Mouse (Mus musculus) T-cell, adult 2 months (primary cell): Measurements from ENCODE around the gene Fbxl18.
"Not testable (repeated sequence)": the region's sequence is repeated elsewhere in the genome, so short reads cannot be mapped to it uniquely, and the experiment has no call there.

Source experiments
- DNase-seq: peaks from one replicate; pipeline ENCODE4 v3.0.0; 2022; ENCODE audit warnings: low spot score

Fbxl18 gene

GRCm38 (mm10) chr5:142871765-142872164 is 23.5 kb downstream of the Fbxl18 start:
- DNase-seq, result no peak

- no peak for DNase-seq
These were observed 25.8 kb downstream of the Fbxl18 start for GRCm38 (mm10) chr5:142869463-142869862.

GRCm38 (mm10) chr5:142857763-142858229 is 37.4 kb downstream of the Fbxl18 start:
- DNase-seq, result no peak

DNA sequence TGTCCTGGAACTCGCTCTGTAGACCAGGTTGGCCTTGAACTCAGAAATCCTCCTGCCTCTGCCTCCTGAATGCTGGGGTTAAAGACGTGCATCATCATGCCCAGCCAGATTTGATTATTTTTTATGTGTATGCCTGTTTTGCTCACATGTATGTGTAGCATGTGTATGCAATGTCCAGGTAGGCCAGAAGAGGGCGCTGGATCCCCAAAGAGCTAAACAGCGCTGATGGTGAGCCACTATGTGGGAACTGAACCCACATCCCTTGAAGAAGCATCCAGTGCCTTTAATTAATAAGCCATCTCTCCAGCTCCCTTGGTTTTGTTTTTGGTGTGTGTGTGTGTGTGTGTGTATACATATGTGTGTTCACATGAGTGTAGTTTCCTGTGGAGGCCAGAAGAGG is 38.8 kb downstream of the Fbxl18 start:
- no peak for DNase-seq

GRCm38 (mm10) chr5:142854877-142855276 is 40.3 kb downstream of the Fbxl18 start:
- no peak for DNase-seq

- DNase-seq, result no peak
These were observed 41.6 kb downstream of the Fbxl18 start for GRCm38 (mm10) chr5:142853585-142853984.

DNA sequence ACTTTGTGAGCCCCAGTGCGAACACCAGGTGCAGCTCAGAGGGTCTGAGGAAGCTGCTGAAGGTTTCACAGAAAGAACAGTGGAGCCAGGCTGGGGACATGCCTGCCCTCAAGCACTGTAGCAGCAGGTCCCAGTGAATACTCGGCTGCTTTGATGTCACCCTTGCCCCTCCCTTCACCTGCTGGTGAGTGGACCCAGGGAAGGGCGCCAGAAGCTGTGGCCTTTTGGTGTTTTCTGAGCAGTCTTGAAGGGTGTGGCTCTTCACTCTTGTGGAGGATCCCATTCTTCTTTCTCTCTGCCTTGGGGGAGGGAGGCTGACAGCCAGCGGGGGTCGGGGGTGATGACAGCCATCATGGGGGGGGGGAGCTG is 43.6 kb downstream of the Fbxl18 start:
- no peak for DNase-seq

DNA sequence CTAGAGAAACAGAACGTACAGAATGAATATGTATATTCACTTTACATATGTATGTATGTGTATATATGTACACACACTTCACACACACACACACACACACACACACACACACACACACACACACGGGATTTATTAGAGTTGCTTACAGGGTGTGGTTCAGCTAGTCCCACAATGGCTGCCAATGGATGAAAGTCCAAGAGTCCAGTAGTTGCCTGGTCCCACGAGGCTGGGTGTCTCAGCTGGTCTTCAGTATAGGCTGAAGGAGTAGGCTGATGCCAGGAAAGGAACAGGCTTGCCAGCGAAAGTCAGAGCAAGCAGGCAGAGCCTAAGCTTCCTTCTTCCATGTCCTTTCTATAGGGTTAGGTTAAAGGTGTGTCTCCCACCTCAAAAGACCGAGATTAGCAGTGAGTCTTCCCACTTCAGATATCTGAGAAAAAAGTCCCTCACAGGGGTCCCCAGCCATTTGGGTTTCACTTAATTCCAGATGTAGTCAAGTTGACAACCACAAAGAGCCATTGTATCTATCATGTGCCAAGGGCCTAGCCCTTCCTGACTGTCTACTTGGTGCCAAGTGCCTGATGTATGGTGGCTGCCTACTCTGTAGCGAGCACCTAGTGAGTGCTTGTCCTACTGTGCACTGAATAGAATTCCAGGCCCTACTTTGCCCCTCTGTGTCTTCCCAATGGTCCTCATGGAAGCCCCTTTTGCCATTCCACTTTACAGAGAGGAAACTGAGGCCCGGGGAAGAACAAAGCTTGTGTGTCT is 44.1 kb downstream of the Fbxl18 start:
- no peak for DNase-seq

GRCm38 (mm10) chr5:142850476-142850875 is 44.7 kb downstream of the Fbxl18 start:
- no peak for DNase-seq

- DNase-seq, result no peak
These were observed 46.3 kb downstream of the Fbxl18 start for GRCm38 (mm10) chr5:142848911-142849310.

DNA sequence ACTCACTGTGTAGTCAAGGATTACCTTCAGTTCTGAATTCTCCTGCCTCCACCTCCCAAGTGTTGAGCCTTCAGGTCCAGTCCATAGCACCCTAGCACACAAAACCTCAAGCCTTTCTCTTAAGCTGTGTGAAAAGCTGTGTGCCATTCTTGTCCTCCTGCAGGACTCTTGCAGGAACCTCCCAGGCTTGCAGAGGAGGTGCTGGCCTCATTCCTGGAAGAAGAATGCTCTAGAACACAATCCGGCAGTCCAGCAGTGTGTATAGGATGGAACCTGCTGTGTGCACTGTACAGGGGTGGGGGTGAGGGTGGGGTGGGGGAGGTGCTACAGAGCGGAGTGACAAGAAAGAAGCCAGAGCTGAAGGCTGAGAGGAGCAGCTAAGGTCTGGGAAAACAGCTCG is 47.1 kb downstream of the Fbxl18 start:
- DNase-seq, result no peak

GRCm38 (mm10) chr5:142844467-142844866 is 50.8 kb downstream of the Fbxl18 start:
- DNase-seq, result no peak

DNA sequence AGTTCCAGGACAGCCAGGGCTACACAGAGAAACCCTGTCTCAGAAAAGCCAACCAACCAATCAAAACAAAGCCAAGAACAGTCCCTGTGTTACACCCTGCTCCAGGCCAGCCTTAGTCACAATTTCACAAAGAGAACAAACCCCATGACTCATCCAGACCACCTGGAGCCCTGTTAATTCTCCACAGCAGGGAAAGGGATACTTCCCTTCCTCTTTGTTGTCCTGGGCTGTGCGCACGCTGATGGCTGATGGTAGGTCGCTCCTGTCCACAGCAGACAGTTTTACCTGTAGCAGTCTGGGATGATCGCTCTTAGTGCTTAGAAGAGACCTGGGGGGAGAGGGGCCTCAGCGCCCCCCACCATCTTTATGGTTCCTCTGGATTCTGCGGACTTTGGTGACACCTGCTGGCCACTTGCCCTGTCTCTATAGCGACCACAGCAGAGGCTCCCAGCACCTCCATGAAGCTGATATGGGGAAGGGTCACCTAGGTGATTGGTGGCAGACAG is 53.0 kb downstream of the Fbxl18 start:
- no peak for DNase-seq

GRCm38 (mm10) chr5:142841372-142842136 is 53.7 kb downstream of the Fbxl18 start:
- no peak for DNase-seq

DNA sequence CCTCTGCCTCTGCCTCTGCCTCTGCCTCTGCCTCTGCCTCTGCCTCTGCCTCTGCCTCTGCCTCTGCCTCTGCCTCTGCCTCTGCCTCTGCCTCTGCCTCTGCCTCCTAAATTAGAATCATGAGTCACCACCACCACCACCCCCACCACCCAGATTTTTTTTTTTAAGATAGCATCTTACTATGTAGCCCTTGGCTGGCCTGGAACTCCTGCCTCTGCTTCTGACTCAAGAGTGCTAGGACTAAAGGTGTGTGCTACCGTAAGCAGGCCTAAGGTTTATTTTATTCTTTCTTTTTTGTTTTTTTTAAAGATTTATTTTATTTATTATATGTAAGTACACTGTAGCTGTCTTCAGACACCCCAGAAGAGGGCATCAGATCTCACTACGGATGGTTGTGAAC is 57.8 kb downstream of the Fbxl18 start:
- DNase-seq, result not testable (repeated sequence)

DNA sequence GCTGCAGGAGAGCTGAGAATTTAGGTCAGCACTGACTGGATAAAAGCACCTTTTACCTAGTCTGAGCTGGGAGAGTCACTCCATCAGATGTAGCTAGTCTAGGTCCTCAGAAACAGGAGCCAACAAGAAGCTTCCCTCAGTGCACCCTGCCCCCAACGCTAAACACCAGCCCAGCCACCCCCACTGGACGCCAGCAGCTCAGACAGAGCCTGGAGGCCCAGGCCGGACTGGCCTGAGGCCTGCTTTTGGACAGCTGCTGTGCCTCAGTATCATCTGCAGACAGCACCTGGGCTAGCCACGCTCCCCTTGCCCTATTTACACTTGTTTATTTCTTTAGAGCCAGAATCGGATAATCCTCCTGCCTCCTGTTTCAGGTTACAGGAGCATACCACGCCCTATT is 58.3 kb downstream of the Fbxl18 start:
- DNase-seq, result no peak

- no peak for DNase-seq
These were observed 61.4 kb downstream of the Fbxl18 start for GRCm38 (mm10) chr5:142833646-142834438.

DNA sequence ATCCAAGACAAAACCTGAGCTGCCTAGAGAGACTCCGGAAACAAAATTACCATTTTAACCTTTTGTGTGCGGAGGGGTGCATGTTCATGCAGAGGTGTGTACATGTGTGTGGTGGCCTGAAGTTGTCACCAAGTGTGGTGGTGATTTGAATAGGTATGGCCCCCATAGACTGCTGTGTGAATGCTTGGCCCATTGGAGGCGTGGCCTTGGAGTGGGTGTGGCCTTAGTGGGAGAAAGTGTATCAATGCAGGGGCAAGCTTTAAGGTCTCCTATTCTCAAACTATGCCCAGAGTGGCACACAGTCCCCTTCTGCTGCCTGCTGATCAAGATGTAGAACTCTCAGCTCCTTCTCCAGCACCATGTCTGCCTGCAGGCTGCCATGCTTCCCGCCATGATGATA is 69.1 kb downstream of the Fbxl18 start:
- DNase-seq, result no peak

DNA sequence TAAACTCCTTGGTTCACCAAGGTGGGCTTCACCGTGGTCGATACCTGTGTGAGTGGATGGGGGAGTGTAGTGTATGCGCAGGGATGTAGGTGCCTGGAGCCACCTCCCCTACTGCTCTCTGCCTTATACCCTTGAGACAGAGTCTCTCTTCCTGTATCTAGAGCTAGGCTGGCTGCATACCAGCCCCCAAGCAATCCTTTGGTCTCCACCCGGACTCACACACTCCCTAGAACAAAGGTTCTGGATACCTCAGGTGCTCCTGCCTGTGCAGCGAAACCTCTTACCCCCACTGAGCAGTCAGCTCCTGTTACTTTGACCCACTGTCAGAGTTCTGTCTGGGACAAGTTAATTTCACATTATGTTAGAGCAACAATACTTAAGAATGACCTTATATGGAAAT is 69.6 kb downstream of the Fbxl18 start:
- no peak for DNase-seq

DNA sequence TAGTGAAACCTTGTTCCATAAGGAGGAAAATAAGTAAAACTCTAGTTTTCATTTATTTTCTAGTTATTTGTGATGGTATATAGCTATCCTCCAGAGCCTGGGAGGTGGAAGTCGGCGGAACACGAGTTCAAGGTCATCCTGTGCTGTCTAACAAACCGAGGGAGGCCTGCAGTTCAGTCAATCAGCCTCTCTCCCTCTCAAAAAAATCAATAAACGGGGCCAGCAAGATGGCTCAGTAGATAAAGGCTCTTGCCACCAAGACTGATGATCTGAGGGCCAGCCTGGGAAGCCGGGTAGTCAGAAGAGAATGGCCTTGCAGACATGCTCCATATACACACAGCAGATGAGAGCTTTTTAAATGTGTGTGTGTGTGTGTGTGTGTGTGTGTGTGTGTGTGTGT is 71.1 kb downstream of the Fbxl18 start:
- no peak for DNase-seq

DNA sequence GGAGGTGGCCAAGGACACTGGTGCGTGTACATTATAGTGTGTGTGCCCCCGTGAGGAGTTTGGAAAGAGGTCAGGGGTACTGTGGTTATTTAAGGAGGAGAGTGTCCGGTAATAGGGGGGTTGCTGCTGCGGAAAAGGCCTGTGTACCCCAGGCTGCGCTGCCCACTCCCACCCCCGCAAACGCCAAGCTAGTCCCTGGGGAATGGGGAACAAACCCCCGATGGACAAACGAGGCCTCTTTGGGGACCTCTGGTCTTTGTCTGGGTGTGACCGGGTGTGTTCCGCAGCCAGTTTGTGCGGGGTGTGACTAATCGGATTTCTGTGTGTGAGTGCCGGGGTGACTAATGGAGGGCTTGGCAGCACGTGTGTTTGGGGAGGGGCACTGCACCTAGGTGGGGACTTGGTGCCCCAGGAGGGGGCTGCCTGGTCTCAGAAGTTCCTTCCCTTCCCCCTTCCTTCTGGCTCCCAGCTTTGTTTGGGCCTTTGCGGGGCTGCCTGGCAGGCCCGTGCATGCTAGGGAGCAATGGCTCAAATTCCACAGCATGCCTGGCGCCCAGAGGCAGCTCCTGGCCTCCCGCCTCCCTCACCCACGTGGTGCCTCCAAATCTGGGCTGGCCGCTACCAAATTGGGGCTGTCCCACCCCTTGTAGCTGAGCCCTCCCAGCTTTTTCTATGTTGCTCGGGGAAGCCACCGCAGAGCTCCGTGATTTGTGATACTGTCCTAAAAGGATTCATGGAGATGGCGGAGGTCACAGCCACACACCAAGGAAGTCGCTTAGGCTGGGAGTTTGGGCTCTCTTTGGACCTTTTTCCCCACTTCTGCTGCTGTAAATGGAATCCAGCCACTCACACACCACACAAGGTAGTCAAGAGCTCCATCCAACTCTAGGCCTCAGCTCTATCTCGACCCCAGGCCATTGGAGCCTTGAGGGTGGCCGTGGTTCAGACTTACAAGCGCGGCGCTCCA is 71.8 kb downstream of the Fbxl18 start:
- DNase-seq, result no peak
